Mouse (Mus musculus) brain, embryonic 18.5 days (tissue): ENCODE measurements around the gene Fam129a.
"Not testable (repeated sequence)": the region's sequence is repeated elsewhere in the genome, so short reads cannot be mapped to it uniquely, and the experiment has no call there.

Experiments
- DNase-seq: peaks from one replicate; pipeline ENCODE4 v3.0.0-alpha.2; 2012; ENCODE audit warnings: low read depth, low spot score

Fam129a gene

DNA sequence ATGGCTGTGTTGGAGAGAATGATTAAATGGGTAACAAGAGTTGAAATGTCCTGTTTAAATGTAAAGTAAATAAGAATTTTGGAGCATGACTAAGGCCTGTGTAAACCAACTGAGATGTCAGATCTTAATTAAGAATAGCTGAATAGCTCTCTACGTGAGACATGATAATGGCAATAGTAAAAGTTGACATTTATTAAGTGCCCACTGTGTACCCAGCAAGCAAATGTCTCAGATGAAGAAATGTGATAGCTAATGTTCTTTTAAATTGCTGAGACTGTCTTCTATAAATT, 13.1 kb downstream of the Fam129a start:
- DNase-seq: no peak

DNA sequence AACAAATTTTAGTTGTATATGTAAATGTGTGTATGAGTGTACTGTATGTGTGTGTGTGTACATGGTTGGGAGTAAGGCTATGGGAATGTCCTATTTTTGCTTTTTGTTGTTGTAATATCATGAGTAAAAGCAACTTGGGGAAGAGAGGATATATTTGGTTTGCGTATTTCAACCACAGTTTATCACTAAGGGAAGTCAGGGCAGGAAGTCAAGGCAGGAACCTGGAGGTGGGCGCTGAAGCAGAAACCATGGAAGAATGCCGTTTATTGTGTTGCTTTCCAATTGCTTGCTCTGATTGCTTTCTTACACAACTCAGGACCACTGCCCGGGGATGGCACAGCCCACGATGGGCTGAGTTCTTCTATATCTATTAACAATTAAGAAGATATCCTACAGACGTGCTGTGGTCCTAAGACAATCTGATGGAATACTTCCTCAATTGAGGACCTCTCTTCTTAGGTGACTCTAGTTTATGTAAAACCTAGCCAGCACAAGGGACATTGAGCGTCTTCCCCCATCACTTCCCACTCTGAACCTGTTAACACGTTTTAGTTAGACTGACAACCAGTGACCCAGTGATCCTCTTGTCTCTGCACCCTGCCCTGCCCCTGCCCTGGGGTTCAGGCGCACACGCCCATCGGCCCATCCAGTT, 13.7 kb downstream of the Fam129a start:
- DNase-seq: no peak

DNA sequence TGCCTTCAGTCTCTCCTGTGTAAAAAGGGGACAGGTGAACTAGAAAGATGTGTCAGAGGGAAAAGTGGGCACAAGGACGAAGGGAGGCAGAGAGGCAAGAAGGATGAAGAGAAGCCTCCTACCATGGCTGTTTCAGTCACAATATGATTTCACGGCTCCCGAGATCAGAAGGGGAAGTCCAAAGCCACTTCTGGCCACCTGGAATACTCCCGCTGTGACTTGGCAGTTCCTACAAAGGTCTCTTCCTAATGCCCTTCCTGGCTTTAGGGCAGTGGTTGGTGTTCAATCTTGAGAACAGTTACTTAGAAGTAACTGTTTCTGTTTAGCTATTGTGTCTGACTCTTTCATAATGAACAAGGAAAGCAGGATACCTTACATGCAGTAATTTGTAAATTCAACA, 14.7 kb downstream of the Fam129a start:
- no peak for DNase-seq

DNA sequence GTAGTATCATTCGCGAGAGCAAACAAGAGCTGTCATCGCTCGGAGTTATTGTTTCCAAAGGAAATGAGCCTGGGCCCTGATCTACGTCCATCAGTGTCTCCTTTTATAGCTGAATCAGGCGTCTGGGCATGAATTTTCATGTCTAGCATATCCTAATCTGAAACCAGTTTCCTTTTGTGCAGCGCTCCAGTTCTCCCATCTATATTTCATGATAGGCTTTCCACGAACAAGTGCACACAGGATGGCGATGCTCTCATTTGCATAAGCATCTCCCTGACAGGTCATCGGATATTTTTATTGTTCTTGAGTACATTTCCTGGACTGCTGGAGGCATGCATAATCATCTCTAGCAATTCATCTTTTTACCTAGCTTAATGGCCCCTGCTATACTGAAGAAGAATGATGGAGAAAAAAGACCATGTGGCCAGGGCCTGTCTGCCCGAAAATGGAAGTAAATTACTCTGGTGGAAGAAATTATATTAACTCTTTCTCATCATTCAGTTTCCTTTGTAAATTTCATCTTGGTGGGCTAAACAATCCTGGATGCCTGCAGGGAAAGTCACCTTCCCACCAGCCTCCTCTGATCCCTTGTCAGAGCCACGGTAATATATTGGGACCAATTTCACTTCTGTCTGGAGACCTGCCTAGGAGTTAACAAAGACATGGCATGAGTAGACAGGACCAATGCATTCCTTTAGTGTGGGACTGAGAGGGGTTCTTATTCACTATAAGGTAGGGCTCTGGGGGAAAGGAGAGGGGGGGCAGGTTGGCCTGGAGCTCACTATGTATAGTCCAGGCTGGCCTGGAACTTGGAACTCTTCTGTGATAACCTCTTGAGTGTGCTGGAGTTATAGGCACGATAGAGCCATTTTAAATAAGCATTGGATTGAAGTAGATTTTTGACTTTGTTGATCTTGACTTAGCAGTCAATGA, 21.4 kb downstream of the Fam129a start:
- DNase-seq: no peak

DNA sequence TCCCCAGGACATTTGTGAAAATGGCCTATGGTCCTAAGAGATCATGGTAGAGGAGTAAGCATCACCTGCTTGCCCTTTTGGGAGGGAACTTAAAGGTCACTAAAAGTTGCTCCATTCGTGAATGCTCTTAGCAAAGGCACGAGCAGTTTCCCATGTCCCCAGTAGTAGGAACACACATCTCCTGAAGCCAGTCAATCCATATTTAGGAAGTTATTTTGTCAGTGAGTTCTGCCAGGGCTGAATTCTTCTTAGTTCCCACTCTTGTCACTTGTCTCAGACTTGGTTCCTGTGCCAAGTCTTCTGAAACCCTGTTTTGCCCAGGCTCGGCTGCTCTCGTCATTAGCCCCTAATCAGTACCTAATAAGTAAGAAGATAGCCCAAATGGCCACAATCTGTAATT, 23.9 kb downstream of the Fam129a start:
- DNase-seq: no peak

DNA sequence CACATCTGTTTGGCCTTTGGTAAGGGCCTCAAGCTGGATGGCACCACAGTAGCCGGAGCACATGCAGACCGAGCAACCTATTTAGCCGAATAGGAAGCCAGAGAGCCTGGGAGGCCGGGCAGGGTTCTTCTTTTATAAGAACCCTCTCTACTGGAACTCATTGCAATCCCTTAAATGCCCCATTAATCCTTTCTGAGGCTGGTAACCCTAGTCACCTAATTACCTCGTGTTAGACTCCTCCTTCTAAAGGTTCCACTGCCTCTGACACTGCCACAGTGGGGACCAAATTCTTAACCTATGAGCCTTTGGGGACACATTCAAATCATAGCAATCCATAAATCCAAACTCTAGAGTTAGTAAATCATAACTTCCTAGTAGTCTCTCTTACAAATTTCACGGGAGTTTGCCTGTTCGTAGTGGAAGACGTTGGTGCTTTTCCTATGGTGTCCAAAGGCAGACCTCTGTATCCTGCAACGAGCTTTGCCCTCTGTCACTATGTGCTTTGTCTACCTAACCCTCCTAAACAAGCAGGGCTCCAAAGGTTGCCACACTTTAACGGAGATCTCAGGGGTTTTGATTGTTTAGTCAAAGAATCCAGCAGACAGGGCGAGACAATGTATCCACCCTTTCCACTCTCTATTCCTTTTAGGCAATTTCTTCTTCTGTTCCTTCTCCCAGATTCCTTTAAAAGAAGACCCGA, 24.8 kb downstream of the Fam129a start:
- DNase-seq: no peak

DNA sequence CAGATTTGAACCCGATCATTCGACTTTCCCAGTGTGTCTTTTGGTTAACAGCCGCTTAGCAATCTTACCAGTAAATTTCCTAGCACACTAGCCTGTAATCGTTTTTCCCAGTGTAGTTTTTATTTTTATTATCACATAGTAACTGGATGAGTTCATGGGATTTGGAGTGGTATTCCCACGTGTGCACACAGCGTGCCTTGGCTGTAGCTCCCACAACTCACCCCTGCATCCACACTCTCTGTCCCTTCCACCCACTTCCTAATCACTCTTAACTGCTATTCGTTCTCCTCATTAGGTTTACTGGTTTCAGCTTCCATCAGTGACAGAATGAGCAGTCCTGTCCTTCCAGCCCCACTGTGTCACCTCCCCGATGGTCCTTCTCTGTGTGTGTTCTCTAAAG, 25.6 kb downstream of the Fam129a start:
- no peak for DNase-seq

DNA sequence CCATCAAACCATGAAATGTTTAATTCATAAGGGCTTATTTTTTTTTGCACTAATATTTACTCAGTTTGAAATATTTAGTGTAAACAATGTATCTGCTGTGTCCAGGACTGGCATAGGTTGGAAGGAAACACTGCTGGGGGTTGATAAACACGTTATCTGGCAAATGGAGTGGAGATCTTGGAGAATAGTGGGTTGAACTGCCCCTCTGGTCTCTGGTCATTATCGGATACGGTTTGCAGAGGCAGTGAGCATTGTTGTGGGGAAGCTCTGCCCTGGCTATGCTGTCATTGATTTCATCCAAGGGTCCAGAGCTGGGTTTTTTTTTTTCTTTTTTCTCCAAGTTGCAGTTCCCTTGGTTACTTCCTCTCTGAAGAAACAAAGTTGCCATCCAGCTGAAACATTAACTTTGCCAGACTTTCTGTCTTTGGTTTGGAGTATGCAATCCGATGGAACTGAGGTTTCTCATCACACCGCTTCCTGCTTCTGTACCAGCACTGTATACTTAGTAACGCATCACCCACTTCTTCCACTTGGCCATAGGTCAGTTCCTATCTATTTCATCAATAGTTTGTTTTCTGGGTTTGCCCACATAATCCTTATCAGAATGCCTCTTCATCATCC, 26.8 kb downstream of the Fam129a start:
- DNase-seq: no peak

DNA sequence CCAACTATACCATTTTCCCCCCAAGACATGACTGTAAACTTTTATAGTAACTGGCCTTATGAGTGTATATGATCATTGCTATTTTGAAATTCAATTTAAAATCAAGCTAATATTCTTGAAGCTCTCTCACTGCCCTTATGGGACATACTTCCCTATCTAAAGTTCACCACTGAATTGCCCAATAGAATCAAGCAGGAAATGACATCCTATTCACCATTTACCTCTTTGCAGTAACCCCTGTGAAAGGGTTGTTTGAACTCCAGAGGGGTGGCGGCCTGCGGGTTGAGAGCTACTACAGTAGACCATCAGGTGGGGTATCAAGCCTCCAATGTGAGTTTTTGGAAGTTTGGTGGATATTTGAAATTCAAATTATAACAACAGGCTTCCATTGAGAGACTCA, 27.9 kb downstream of the Fam129a start:
- DNase-seq: no peak

DNA sequence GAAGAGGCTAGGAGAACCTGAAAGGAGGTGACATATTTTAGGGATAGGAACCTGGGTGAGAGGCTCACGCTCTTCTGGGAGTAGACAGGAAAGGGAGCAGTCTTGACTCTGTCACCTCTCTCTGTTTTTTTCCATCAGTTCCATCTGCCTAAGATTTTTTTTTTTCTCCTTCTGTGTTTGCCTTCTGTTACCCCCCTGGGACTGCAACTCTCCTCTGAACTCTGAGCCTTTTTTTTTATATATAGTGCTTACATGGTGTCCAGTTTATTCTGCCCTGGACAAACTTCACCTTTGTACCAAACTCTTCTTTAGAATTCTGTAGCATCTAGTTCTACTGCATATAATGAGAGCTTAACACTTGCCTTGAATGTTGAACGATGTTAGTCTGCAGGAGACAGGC, 33.3 kb downstream of the Fam129a start:
- no peak for DNase-seq

DNA sequence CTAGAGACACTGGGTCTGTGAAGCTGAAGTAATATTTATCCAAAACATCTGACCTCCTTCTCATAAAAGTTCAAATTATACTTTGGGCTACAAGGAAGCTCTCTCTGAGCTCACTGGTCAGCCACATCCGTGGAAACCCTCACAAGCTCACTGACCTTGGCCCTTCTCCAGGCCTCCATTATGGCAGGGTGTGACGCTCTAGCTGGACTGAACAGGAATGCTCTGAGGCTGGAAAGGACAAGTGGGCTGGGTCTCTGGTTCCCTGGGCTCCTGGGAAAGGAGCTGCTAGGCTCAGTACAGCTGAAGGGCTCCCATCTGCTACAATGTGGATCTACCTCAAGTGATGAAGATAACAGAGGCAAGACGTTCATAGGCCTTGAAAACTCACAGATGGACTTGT, 37.0 kb downstream of the Fam129a start:
- DNase-seq: not testable (repeated sequence)

DNA sequence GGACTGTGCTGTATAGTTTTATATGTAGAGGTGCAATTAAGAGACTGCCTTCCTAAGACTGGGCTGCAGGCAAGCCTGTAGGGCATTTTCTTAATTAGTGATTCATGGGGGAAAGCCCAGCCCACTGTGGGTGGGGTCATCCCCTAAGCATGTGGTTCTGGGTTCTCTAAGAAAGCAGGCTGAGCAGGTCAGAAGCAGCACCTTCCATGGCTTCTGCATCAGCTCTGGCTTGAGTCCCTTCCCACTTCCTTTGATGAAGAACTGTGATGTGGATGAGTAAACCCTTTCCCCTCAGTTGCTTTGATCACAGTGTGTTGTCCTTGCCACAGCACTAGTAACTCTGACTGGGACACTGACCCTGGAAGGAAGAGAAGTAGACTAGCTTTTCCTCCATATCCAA, 39.6 kb downstream of the Fam129a start:
- no peak for DNase-seq

DNA sequence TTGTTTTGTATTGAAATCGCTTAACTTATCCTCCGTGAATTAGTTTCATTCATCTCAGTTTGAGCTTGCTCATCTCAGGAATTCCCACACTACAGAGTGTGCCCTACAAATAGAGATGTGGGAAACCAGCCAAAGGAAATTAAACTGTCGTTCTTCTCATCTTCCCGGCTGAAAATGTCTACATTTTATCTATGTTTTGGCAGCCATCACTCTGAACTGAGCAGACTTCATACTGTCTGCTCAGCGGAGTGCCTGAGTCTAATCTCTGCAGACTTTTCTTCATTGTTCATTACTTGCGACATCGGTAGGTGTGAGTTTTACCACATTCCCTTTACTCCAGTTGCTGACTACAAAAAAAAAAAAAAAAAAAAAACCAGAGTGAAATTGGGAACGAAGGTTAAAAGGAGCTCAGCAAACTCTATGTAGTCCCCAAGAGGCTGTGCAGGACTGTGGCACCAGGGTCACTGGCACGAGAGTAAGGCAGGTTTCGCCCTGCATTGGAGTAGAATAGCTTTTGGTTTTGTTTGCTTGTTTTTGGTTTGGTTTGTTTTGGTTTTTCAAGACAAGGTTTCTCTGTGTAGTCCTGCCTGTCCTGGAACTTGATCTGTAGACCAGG, 43.4 kb downstream of the Fam129a start:
- no peak for DNase-seq

DNA sequence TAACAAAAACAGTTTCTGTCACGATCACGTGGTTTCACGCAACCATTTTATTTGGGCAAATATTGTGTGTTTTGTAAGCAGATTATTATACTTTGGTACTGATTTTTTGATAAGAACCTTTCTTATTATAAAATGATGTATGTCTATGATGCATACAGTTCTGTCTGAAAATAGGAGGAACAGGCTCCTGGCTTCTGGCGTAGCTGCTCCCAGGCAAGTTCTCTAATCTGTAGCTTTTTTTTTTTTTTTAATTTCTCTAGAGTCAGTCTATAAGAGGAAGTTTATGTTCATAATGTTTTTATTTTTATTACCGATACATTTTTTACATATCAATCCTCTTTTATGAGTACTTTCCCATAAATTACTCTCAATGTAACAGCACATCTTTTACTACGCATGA, 44.6 kb downstream of the Fam129a start:
- no peak for DNase-seq

DNA sequence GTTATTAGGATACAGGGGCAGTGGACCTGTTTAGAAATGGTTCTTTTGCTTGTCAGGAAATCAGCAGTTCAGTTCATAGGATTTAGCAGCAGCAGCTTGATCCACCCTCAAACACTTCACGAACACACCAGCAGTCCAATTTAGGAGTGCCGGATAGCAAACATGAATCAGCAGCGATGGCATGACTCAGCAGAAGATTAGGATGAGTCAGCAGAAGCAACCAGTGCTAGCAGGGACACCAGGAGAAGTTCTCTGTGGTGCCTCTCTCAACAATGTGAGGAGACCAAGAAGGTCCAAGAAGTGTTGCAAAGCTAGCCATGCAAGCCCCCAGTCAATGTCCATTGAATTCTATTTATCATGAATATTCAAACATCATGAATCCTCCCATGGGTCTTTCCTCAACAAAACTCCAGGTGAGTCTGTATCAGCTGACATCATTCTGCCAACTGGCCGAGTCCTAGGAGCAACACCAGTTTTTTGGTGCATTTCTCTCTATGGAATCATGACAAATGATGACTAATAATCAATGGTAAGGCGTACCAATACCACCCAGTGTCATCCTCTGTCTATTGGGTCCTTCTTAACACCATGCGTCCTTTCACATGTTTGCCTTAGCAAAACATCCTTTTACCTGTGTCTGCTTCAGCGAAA, 45.7 kb downstream of the Fam129a start:
- no peak for DNase-seq

DNA sequence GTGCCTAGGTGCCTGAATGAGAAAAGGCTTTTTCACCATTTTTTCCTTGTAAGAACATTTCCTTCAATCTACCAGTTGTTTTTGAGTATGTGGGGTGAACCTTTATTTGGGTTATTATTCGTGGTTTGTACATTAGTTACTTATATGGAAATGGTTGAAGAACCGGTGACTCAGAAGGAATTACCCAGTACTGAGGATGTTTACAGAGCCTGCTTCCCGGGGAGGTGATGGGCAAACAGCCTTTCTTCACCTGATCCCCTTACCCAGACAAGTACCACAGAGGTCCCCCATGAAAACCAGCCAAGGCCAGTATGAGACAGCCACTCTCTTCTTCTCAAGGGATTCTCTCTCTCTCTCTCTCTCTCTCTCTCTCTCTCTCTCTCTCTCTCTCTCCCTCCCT, 47.3 kb downstream of the Fam129a start:
- DNase-seq: no peak

DNA sequence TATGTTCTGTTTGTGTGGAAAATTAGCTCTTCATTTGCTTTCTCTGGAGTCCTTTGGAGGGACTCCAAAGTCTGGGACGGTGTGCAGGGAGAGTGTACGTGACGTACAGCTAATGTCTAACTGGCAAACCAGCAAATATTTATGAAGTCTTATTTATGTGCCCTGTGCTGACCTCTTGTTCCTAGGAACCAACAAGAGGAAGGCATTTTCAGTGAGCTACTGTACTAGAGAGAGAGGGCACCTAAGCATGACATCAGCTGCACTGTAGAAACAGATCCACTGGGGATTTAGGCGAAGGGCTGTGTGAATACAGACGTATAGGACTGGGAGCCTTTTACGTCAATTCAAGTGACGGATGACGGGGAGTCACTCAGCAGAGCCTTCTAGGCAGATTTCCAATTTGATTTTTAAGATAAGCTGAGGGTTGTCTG, 48.3 kb downstream of the Fam129a start:
- no peak for DNase-seq

DNA sequence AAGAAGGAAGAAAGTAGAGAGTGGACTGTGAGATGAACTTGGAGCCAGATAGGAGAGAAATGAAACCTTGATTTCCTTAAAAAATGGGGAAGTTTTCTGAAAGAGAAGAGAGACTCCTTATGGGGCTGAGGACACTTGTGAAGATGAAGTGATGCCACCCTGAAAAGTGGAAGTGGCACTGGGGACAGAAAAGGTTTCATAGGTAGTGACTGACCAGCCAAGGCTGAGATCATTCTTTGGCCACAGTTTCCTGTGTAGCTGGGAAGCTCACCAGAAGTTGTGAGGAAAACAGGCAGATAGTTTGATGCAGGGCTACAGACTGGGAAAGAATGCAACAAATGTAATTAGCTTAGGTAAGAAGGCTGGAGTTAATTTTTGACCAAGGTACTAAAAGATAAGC, 49.7 kb downstream of the Fam129a start:
- DNase-seq: no peak

DNA sequence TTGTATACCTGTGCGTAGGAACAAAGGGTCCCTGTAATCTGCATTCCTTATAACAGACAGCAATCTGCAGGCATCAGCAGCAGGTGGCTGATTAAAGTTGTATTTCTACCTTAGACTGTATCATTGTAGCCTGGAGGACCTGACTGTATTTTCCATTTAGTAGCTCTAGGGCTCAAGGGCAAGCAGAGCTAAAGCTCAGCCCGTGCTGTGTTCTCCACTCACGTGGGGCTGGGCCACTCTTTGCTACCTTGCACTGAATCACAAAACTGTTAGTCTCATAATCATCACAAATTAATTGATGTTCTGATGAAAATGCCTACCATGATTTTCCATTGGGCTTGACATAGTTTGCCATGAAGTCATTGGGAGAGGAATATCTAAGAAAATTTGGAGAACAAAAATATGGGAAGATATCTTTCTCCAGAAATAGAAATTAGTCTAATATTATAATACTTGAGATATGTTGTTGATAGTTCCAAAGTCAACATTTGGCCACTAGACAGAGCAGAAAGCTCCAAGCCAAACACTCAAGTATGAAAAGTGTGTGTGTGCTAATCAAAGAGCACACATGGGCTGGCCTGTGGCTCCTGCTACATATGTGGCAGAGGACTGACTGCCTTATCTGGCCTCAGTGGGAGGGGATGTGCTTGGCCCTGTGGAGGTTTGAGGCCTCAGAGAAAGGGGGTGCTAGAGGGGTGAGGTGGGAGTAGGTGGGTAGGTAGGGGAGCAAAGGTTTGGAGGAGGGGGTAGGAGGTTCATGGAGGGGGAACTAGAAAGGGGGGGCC, 53.6 kb downstream of the Fam129a start:
- DNase-seq: no peak

DNA sequence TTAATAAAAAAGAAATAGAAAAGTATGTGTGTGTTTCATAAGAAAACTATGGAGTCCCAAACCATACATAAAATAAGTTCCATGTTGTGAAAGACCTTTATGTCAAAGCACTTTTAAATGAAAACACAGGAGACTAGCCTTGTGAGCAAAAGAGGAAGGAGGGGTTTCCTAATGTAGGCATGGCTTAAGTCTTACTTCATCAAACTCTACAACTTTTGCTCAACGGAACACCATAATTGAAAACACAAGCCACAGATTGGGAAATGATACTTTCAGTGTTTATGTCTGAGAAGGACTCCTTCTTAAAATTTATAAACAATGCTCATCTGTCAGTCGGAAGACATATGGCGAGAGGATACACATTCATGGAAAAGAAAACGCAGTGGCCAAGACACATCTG, 54.3 kb downstream of the Fam129a start:
- DNase-seq: no peak

DNA sequence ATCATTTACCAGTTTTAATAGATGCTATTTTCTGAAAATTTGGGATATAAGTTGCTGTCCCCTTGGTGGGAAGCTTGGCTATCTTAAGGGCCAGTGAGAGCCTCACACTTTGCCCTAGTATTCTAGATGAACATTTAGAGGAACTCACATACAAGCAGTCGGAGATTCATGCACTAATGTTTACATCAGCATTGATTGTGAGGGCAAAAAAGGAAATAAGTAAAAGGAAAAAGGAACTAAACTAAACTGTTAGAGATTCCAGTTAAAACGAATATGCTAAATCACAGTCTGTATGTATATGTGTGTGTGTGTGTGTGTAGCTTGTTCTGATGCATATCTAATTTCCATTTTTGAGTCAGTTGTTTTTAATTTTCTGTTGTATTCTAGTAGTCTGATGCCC, 54.7 kb downstream of the Fam129a start:
- no peak for DNase-seq
